ENCODE assay signal across 8 mouse cellular contexts in genomic region chr8:122294273-122294683, GRCm38 (mm10). TPM values are rescaled to one million over a fixed set of nuclear protein-coding genes. Genes with fewer than 3 reads are reported as not detected.
DNase-seq lines count a peak whose midpoint lies in the region; ATAC-seq lines count a peak whose summit lies in the region.

No protein-coding gene starts in this region.

- H3K4me1 ChIP-seq in forebrain, embryonic 11.5 days (replicated peaks; ENCODE audit: control insufficient read depth, insufficient read depth, low read length): peaks cover 6% of the 10 kb centered on the region; the same call in 1 of the 2 replicates
- peaks cover 10% of the 10 kb centered on the region for H3K4me1 ChIP-seq in forebrain, embryonic 15.5 days
- H3K4me1 ChIP-seq in embryonic facial prominence, embryonic 10.5 days: peaks cover 90% of the 10 kb centered on the region
- peaks cover 6% of the 10 kb centered on the region; the same call in 1 of the 2 replicates for H3K4me1 ChIP-seq in limb, embryonic 11.5 days (ENCODE audit: control insufficient read depth, insufficient read depth, low read length)
- peaks cover 38% of the 10 kb centered on the region for H3K4me1 ChIP-seq in midbrain, embryonic 11.5 days (ENCODE audit: control insufficient read depth, insufficient read depth, low read length)

- H3K36me3 ChIP-seq in forebrain, embryonic 11.5 days (ENCODE audit: control insufficient read depth, insufficient read depth, low read length): no peaks in the 10 kb centered on the region
- no peaks in the 10 kb centered on the region for H3K36me3 ChIP-seq in forebrain, embryonic 15.5 days
- H3K36me3 ChIP-seq in embryonic facial prominence, embryonic 10.5 days (replicated peaks): no peaks in the 10 kb centered on the region
- no peaks in the 10 kb centered on the region for H3K36me3 ChIP-seq in limb, embryonic 11.5 days (ENCODE audit: control insufficient read depth, insufficient read depth, low read length)
- no peaks in the 10 kb centered on the region for H3K36me3 ChIP-seq in midbrain, embryonic 11.5 days (ENCODE audit: control insufficient read depth, insufficient read depth, low read length)

- no peak overlapping the region for H3K27ac ChIP-seq in forebrain, embryonic 11.5 days (ENCODE audit: low read depth, low read length)
- H3K27ac ChIP-seq in forebrain, embryonic 15.5 days (replicated peaks): no peak overlapping the region
- peak overlapping the region; percentile 59 for H3K27ac ChIP-seq in embryonic facial prominence, embryonic 10.5 days (replicated peaks)
- no peak overlapping the region for H3K27ac ChIP-seq in limb, embryonic 11.5 days (replicated peaks; ENCODE audit: low read depth, low read length)
- H3K27ac ChIP-seq in midbrain, embryonic 11.5 days (ENCODE audit: low read depth, low read length): no peak overlapping the region

- 0 out of 2 replicates have a peak overlapping the region, but pooled peaks have one; percentile 8 for H3K4me2 ChIP-seq in forebrain, embryonic 11.5 days (ENCODE audit: low read depth, low read length, severe bottlenecking)
- no peak overlapping the region for H3K4me2 ChIP-seq in forebrain, embryonic 15.5 days (replicated peaks)
- H3K4me2 ChIP-seq in limb, embryonic 11.5 days (ENCODE audit: low read depth, severe bottlenecking): 0 out of 2 replicates have a peak overlapping the region, but pooled peaks have one; percentile 4
- H3K4me2 ChIP-seq in midbrain, embryonic 11.5 days: no peak overlapping the region; the same call in 1 of the 2 replicates

- no peaks in the 10 kb centered on the region for H3K27me3 ChIP-seq in forebrain, embryonic 11.5 days (ENCODE audit: control insufficient read depth, insufficient read depth, low read length)
- no peaks in the 10 kb centered on the region for H3K27me3 ChIP-seq in forebrain, embryonic 15.5 days
- peaks cover 24% of the 10 kb centered on the region for H3K27me3 ChIP-seq in embryonic facial prominence, embryonic 10.5 days (replicated peaks; ENCODE audit: low read depth, poor library complexity, severe bottlenecking)
- H3K27me3 ChIP-seq in limb, embryonic 11.5 days (ENCODE audit: control insufficient read depth, insufficient read depth, low read length): no peaks in the 10 kb centered on the region
- no peaks in the 10 kb centered on the region for H3K27me3 ChIP-seq in midbrain, embryonic 11.5 days (ENCODE audit: control insufficient read depth, insufficient read depth, low read length)

- no peak overlapping the region for H3K4me3 ChIP-seq in forebrain, embryonic 11.5 days (ENCODE audit: low read depth, low read length)
- H3K4me3 ChIP-seq in forebrain, embryonic 15.5 days: no peak overlapping the region
- H3K4me3 ChIP-seq in embryonic facial prominence, embryonic 10.5 days: peak overlapping the region; percentile 24; the same call in 1 of the 2 replicates
- H3K4me3 ChIP-seq in limb, embryonic 11.5 days (ENCODE audit: low read depth, low read length): no peak overlapping the region
- no peak overlapping the region for H3K4me3 ChIP-seq in midbrain, embryonic 11.5 days (ENCODE audit: low read depth, low read length)

- H3K9me3 ChIP-seq in forebrain, embryonic 11.5 days (ENCODE audit: control insufficient read depth, low read length): no peaks in the 10 kb centered on the region
- H3K9me3 ChIP-seq in forebrain, embryonic 15.5 days: no peaks in the 10 kb centered on the region
- H3K9me3 ChIP-seq in embryonic facial prominence, embryonic 10.5 days: no peaks in the 10 kb centered on the region
- no peaks in the 10 kb centered on the region for H3K9me3 ChIP-seq in limb, embryonic 11.5 days (ENCODE audit: control insufficient read depth, low read length)
- no peaks in the 10 kb centered on the region for H3K9me3 ChIP-seq in midbrain, embryonic 11.5 days (ENCODE audit: control insufficient read depth, low read length)

- peak; percentile 72 for DNase-seq in forebrain, embryonic 11.5 days (ENCODE audit: low spot score)
- DNase-seq in embryonic facial prominence, embryonic 10.5 days (ENCODE audit: low spot score): peak; percentile 82
- DNase-seq in limb, embryonic 11.5 days (ENCODE audit: low spot score): peak; percentile 81
- DNase-seq in midbrain, embryonic 11.5 days (ENCODE audit: low spot score, missing footprints): peak; percentile 89
- no peak for DNase-seq in natural killer cell, adult 2 months (ENCODE audit: low spot score in 2 of 2)

- ATAC-seq in forebrain, embryonic 11.5 days (replicated peaks; ENCODE audit: low FRiP score): peak; percentile 65; the same call in 1 of the 2 replicates
- no peak for ATAC-seq in forebrain, embryonic 15.5 days (replicated peaks)
- ATAC-seq in hematopoietic stem cell, adult 5-6 weeks (replicated peaks in 1 of 2; ENCODE audit: insufficient read depth in 1 of 2, low FRiP score in 2 of 2, low TSS enrichment in 1 of 2, low read depth in 1 of 2, poor library complexity in 2 of 2, severe bottlenecking in 2 of 2): peak; percentile 50 to 68
- peak; percentile 91 for ATAC-seq in limb, embryonic 11.5 days (ENCODE audit: insufficient number of reproducible peaks, low FRiP score, low TSS enrichment, low read depth)
- peak; percentile 49; the same call in 1 of the 2 replicates for ATAC-seq in midbrain, embryonic 11.5 days (ENCODE audit: low FRiP score)
- ATAC-seq in CD4-positive, CD25-positive, alpha-beta regulatory T cell, adult 4 months: no peak

- WGBS in forebrain, embryonic 11.5 days: 3% methylated on average over 7 of the region's 7 CpGs
- 1% methylated on average over 7 of the region's 7 CpGs for WGBS in forebrain, embryonic 15.5 days
- WGBS in embryonic facial prominence, embryonic 10.5 days: 1% methylated on average over 7 of the region's 7 CpGs
- under 1% methylated on average over 7 of the region's 7 CpGs for WGBS in limb, embryonic 11.5 days
- WGBS in midbrain, embryonic 11.5 days: 5% methylated on average over 7 of the region's 7 CpGs

- no peak overlapping the region for H3K9ac ChIP-seq in forebrain, embryonic 11.5 days (ENCODE audit: low read length)
- H3K9ac ChIP-seq in forebrain, embryonic 15.5 days (replicated peaks): no peak overlapping the region
- H3K9ac ChIP-seq in limb, embryonic 11.5 days (ENCODE audit: low read length): no peak overlapping the region
- no peak overlapping the region for H3K9ac ChIP-seq in midbrain, embryonic 11.5 days (ENCODE audit: low read length)

RNA-seq across cellular contexts. Expression of gene Zfpm1, which starts 12.3 kb away (rescaled TPM):
- 1.4 and 2.1 TPM in 2 replicates for polyA plus RNA-seq in forebrain, embryonic 11.5 days (2014; fragmentation: Nextera tagmentation; extraction: Ambion mirVana)
- polyA plus RNA-seq in forebrain, embryonic 15.5 days (2015; fragmentation: Nextera tagmentation; extraction: Ambion mirVana): 0.89 and 0.92 TPM in 2 replicates
- 1.5 and 2.0 TPM in 2 replicates for polyA plus RNA-seq in embryonic facial prominence, embryonic 10.5 days (2016; fragmentation: Nextera tagmentation; extraction: Ambion mirVana)
- 21.8 and 70.4 TPM in 2 replicates for total RNA-seq in hematopoietic stem cell, adult 5-6 weeks (2017)
- 1.3 and 1.4 TPM in 2 replicates for polyA plus RNA-seq in limb, embryonic 11.5 days (2014; fragmentation: Nextera tagmentation; extraction: Ambion mirVana)
- 1.6 and 1.8 TPM in 2 replicates for polyA plus RNA-seq in midbrain, embryonic 11.5 days (2014; fragmentation: Nextera tagmentation; extraction: Ambion mirVana)
- under 1 TPM; 0.46 to 0.82 TPM for polyA plus RNA-seq in CD4-positive, CD25-positive, alpha-beta regulatory T cell, adult 4 months (2017; shearing (Covaris generic))

Comparison
In these comparisons a context has a peak if more than half of its experiments do, and no peak if none do; other contexts are left out.
1. ATAC-seq: peak in forebrain, embryonic 11.5 days (single experiment), hematopoietic stem cell, adult 5-6 weeks (2 of 2), limb, embryonic 11.5 days (single experiment) and midbrain, embryonic 11.5 days (single experiment); none in forebrain, embryonic 15.5 days (single experiment) and CD4-positive, CD25-positive, alpha-beta regulatory T cell, adult 4 months (single experiment).
2. H3K4me2 ChIP-seq: peak in forebrain, embryonic 11.5 days (single experiment) and limb, embryonic 11.5 days (single experiment); none in forebrain, embryonic 15.5 days (single experiment) and midbrain, embryonic 11.5 days (single experiment).
3. DNase-seq: peak in forebrain, embryonic 11.5 days (single experiment), embryonic facial prominence, embryonic 10.5 days (single experiment), limb, embryonic 11.5 days (single experiment) and midbrain, embryonic 11.5 days (single experiment); none in natural killer cell, adult 2 months (0 of 2).